Mouse (Mus musculus) intestine, postnatal 0 days (tissue): ENCODE measurements around the gene Rftn1. TPM values are rescaled to one million over a fixed set of nuclear protein-coding genes. Genes with fewer than 3 reads are reported as not detected.
"Not testable (repeated sequence)": the region's sequence is repeated elsewhere in the genome, so short reads cannot be mapped to it uniquely, and the experiment has no call there.

ENCODE experiments used
- ATAC-seq: fragments of 200-750 bp; cut with Nextera tagmentation; 2 replicates; pipeline ENCODE4 v1.8.0; 2017; ENCODE audit warnings: mild to moderate bottlenecking, moderate TSS enrichment, moderate library complexity
- H3K27ac ChIP-seq: fragments of 300-500 bp; sonication (generic); 2 replicates; pipeline ENCODE4 v1.5.1; 2014; ENCODE audit warnings: mild to moderate bottlenecking, low read depth, low read length, moderate library complexity
- H3K27me3 ChIP-seq: fragments of 300-500 bp; sonication (generic); replicated peaks from 2 replicates; pipeline ENCODE4 v1.6.1; 2014; ENCODE audit warnings: low read length, mixed read lengths; ENCODE audit not compliant: control insufficient read depth, insufficient read depth
- H3K36me3 ChIP-seq: fragments of 300-500 bp; sonication (generic); 2 replicates; pipeline ENCODE4 v1.6.1; 2014; ENCODE audit warnings: mild to moderate bottlenecking, moderate library complexity; ENCODE audit not compliant: control insufficient read depth, insufficient read depth
- H3K4me1 ChIP-seq: fragments of 300-500 bp; sonication (generic); replicated peaks from 2 replicates; pipeline ENCODE4 v1.6.1; 2014; ENCODE audit warnings: antibody characterized with exemption, low read length, mixed read lengths; ENCODE audit not compliant: control insufficient read depth, insufficient read depth
- H3K4me2 ChIP-seq: fragments of 300-500 bp; sonication (generic); replicated peaks from 2 replicates; pipeline ENCODE4 v1.6.1; 2014; ENCODE audit warnings: low read depth, mild to moderate bottlenecking, moderate library complexity
- H3K4me3 ChIP-seq: fragments of 300-500 bp; sonication (generic); 2 replicates; pipeline ENCODE4 v1.5.1; 2014; ENCODE audit warnings: low read depth, low read length
- H3K9ac ChIP-seq: fragments of 300-500 bp; sonication (generic); 2 replicates; pipeline ENCODE4 v1.6.1; 2014; ENCODE audit warnings: mild to moderate bottlenecking, low read depth, low read length
- H3K9me3 ChIP-seq: fragments of 300-500 bp; sonication (generic); 2 replicates; pipeline ENCODE4 v1.6.1; 2016; ENCODE audit warnings: mixed run types; ENCODE audit not compliant: control insufficient read depth
- CTCF ChIP-seq: sonication (generic); IDR thresholded peaks from 2 replicates; pipeline ENCODE4 v1.5.1; 2016; ENCODE audit warnings: low read depth, mild to moderate bottlenecking, control low read depth, antibody characterized with exemption, moderate library complexity
- WGBS: fragments of 180-500 bp; shearing (Covaris S2); extraction: QIAGEN DNeasy Blood & Tissue Kit; methylation state at CpG from one replicate; pipeline ENCODE4 v1.1.7; 2014; 5-methylcytosine and 5-hydroxymethylcytosine counted together
- polyA plus RNA-seq: library from polyadenylated mRNA; unstranded; fragments of >200 nt; fragmentation: Nextera tagmentation; extraction: Ambion mirVana; gene quantifications from 2 replicates; pipeline ENCODE4 v1.2.1, GENCODE M21; 2015

Gene Rftn1
- polyA plus RNA-seq, 1 experiment from 2014 or later, result 7.1 TPM

GRCm38 (mm10) chr17:50116980-50117379, 73.5 kb downstream of the Rftn1 start:
- no peak overlapping the region for H3K9ac ChIP-seq
- ATAC-seq, result no peak
- WGBS, result 79% methylated on average over 3 of the region's 3 CpGs
- H3K9me3 ChIP-seq, result no peaks in the 10 kb centered on the region
- H3K4me2 ChIP-seq, result no peak overlapping the region
- H3K27ac ChIP-seq, result no peak overlapping the region
- H3K4me3 ChIP-seq, result no peak overlapping the region
- no peaks in the 10 kb centered on the region for H3K36me3 ChIP-seq
- no peak for TF ChIP-seq CTCF
- no peaks in the 10 kb centered on the region for H3K27me3 ChIP-seq
- H3K4me1 ChIP-seq, result no peaks in the 10 kb centered on the region

GRCm38 (mm10) chr17:50116401-50116800, 74.1 kb downstream of the Rftn1 start:
- WGBS, result 94% methylated on average over 1 of the region's 1 CpGs
- H3K36me3 ChIP-seq, H3K9ac ChIP-seq, H3K4me3 ChIP-seq, H3K4me1 ChIP-seq, H3K27ac ChIP-seq, H3K4me2 ChIP-seq, ATAC-seq, H3K27me3 ChIP-seq, H3K9me3 ChIP-seq: not testable (repeated sequence)

GRCm38 (mm10) chr17:50115716-50116115, 74.8 kb downstream of the Rftn1 start:
- not testable (repeated sequence) for H3K9me3 ChIP-seq, H3K4me1 ChIP-seq, H3K27ac ChIP-seq, H3K4me3 ChIP-seq, H3K36me3 ChIP-seq, H3K9ac ChIP-seq, H3K27me3 ChIP-seq, ATAC-seq, H3K4me2 ChIP-seq
- WGBS, result 91% methylated on average over 3 of the region's 3 CpGs

GRCm38 (mm10) chr17:50114659-50115058, 75.8 kb downstream of the Rftn1 start:
- Histone ChIP-seq H3K36me3 (no peaks in the 10 kb centered on the region), H3K4me3 (no peak overlapping the region), H3K4me2 (no peak overlapping the region), H3K9me3 (no peaks in the 10 kb centered on the region), H3K4me1 (no peaks in the 10 kb centered on the region), H3K27ac (no peak overlapping the region), H3K9ac (no peak overlapping the region), H3K27me3 (no peaks in the 10 kb centered on the region)
- 80% methylated on average over 8 of the region's 8 CpGs for WGBS
- no peak for ATAC-seq
- no peak for TF ChIP-seq CTCF

- Histone ChIP-seq H3K27me3 (no peaks in the 10 kb centered on the region), H3K4me3 (no peak overlapping the region), H3K4me1 (no peaks in the 10 kb centered on the region), H3K36me3 (no peaks in the 10 kb centered on the region), H3K4me2 (no peak overlapping the region), H3K9ac (no peak overlapping the region), H3K27ac (no peak overlapping the region), H3K9me3 (no peaks in the 10 kb centered on the region)
- no peak for ATAC-seq
- TF ChIP-seq CTCF, result no peak
- WGBS, result 65% methylated on average over 14 of the region's 14 CpGs
These were observed 79.6 kb downstream of the Rftn1 start for GRCm38 (mm10) chr17:50110650-50111415.

- Histone ChIP-seq H3K36me3 (no peaks in the 10 kb centered on the region), H3K4me2 (no peak overlapping the region), H3K9me3 (no peaks in the 10 kb centered on the region), H3K4me1 (no peaks in the 10 kb centered on the region), H3K4me3 (no peak overlapping the region), H3K9ac (no peak overlapping the region), H3K27me3 (no peaks in the 10 kb centered on the region), H3K27ac (no peak overlapping the region)
- no peak for TF ChIP-seq CTCF
- WGBS, result 96% methylated on average over 10 of the region's 10 CpGs
- ATAC-seq, result no peak
These were observed 83.7 kb downstream of the Rftn1 start for GRCm38 (mm10) chr17:50106811-50107210.

- no peak overlapping the region for H3K9ac ChIP-seq
- no peaks in the 10 kb centered on the region for H3K9me3 ChIP-seq
- no peak for ATAC-seq
- no peak overlapping the region for H3K27ac ChIP-seq
- H3K27me3 ChIP-seq, result no peaks in the 10 kb centered on the region
- H3K4me2 ChIP-seq, result no peak overlapping the region
- H3K36me3 ChIP-seq, result no peaks in the 10 kb centered on the region
- no peak overlapping the region for H3K4me3 ChIP-seq
- no peaks in the 10 kb centered on the region for H3K4me1 ChIP-seq
- no peak for TF ChIP-seq CTCF
- WGBS, result 87% methylated on average over 3 of the region's 3 CpGs
These were observed 86.3 kb downstream of the Rftn1 start for GRCm38 (mm10) chr17:50104131-50104530.
